Mouse (Mus musculus) intestine, embryonic 15.5 days (tissue): ENCODE results near the gene Akap2. TPM values are rescaled to one million over a fixed set of nuclear protein-coding genes. Genes with fewer than 3 reads are reported as not detected.

Source experiments
- ATAC-seq: fragments of 200-750 bp; cut with Nextera tagmentation; 2 replicates; pipeline ENCODE4 v1.8.0; 2017; ENCODE audit warnings: moderate TSS enrichment, moderate library complexity
- H3K27ac ChIP-seq: fragments of 300-500 bp; sonication (generic); 2 replicates; pipeline ENCODE4 v1.5.1; 2015; ENCODE audit warnings: mild to moderate bottlenecking, inconsistent platforms
- H3K27me3 ChIP-seq: fragments of 300-500 bp; sonication (generic); replicated peaks from 2 replicates; pipeline ENCODE4 v1.6.1; 2015; ENCODE audit warnings: inconsistent platforms
- H3K36me3 ChIP-seq: fragments of 300-500 bp; sonication (generic); 2 replicates; pipeline ENCODE4 v1.6.1; 2015; ENCODE audit warnings: inconsistent platforms
- H3K4me1 ChIP-seq: fragments of 300-500 bp; sonication (generic); replicated peaks from 2 replicates; pipeline ENCODE4 v1.6.1; 2015; ENCODE audit warnings: inconsistent platforms
- H3K4me2 ChIP-seq: fragments of 300-500 bp; sonication (generic); replicated peaks from 2 replicates; pipeline ENCODE4 v1.6.1; 2015; ENCODE audit warnings: mild to moderate bottlenecking, inconsistent platforms
- H3K4me3 ChIP-seq: fragments of 300-500 bp; sonication (generic); replicated peaks from 2 replicates; pipeline ENCODE4 v1.5.1; 2015; ENCODE audit warnings: inconsistent platforms
- H3K9ac ChIP-seq: fragments of 300-500 bp; sonication (generic); 2 replicates; pipeline ENCODE4 v1.6.1; 2015; ENCODE audit warnings: inconsistent platforms
- H3K9me3 ChIP-seq: fragments of 300-500 bp; sonication (generic); 2 replicates; pipeline ENCODE4 v1.6.1; 2016; ENCODE audit warnings: inconsistent platforms
- WGBS: fragments of 180-500 bp; shearing (Covaris S2); methylation state at CpG from one replicate; pipeline ENCODE4 v1.1.7; 2015; 5-methylcytosine and 5-hydroxymethylcytosine counted together
- polyA plus RNA-seq: library from polyadenylated mRNA; unstranded; fragments of >200 nt; fragmentation: Nextera tagmentation; extraction: Ambion mirVana; gene quantifications from 2 replicates; pipeline ENCODE4 v1.2.1, GENCODE M21; 2015

Akap2 gene
- polyA plus RNA-seq, 1 experiment from 2014 or later: 22.5 TPM

GRCm38 (mm10) chr4:57895140-57895539 lies 177.7 kb downstream of the Akap2 start:
- H3K4me1 ChIP-seq: peaks cover 10% of the 10 kb centered on the region; the same call in 1 of the 2 replicates
- H3K4me3 ChIP-seq: no peak overlapping the region
- 49% methylated on average over 5 of the region's 5 CpGs for WGBS
- no peaks in the 10 kb centered on the region for H3K9me3 ChIP-seq
- peak overlapping the region; percentile 48; the same call in 1 of the 2 replicates for H3K27ac ChIP-seq
- H3K27me3 ChIP-seq: no peaks in the 10 kb centered on the region
- H3K9ac ChIP-seq: no peak overlapping the region
- H3K36me3 ChIP-seq: no peaks in the 10 kb centered on the region
- no peak overlapping the region for H3K4me2 ChIP-seq
- ATAC-seq: no peak

- Histone ChIP-seq H3K27ac (peak overlapping the region; percentile 48; the same call in 1 of the 2 replicates), H3K4me1 (peaks cover 10% of the 10 kb centered on the region; the same call in 1 of the 2 replicates), H3K9ac (no peak overlapping the region), H3K27me3 (no peaks in the 10 kb centered on the region), H3K9me3 (no peaks in the 10 kb centered on the region), H3K4me3 (no peak overlapping the region), H3K4me2 (no peak overlapping the region), H3K36me3 (no peaks in the 10 kb centered on the region)
- no peak for ATAC-seq
- 37% methylated on average over 6 of the region's 6 CpGs for WGBS
Measured at GRCm38 (mm10) chr4:57895902-57896301, 178.4 kb downstream of the Akap2 start.

GRCm38 (mm10) chr4:57896631-57897030 lies 179.2 kb downstream of the Akap2 start:
- no peak for ATAC-seq

GRCm38 (mm10) chr4:57901210-57901609 lies 183.8 kb downstream of the Akap2 start:
- H3K9me3 ChIP-seq: no peaks in the 10 kb centered on the region
- H3K4me3 ChIP-seq: no peak overlapping the region
- ATAC-seq: peak; percentile 46; the same call in 1 of the 2 replicates
- H3K9ac ChIP-seq: no peak overlapping the region
- WGBS: 9% methylated on average over 4 of the region's 4 CpGs
- no peak overlapping the region for H3K4me2 ChIP-seq
- no peak overlapping the region for H3K27ac ChIP-seq
- H3K4me1 ChIP-seq: no peaks in the 10 kb centered on the region
- H3K36me3 ChIP-seq: no peaks in the 10 kb centered on the region
- H3K27me3 ChIP-seq: no peaks in the 10 kb centered on the region

More at GRCm38 (mm10) chr4:57896631-57897030, 179.2 kb downstream of the Akap2 start:
- Histone ChIP-seq H3K9me3 (no peaks in the 10 kb centered on the region), H3K27ac (no peak overlapping the region), H3K27me3 (no peaks in the 10 kb centered on the region), H3K36me3 (no peaks in the 10 kb centered on the region), H3K9ac (no peak overlapping the region), H3K4me3 (no peak overlapping the region), H3K4me2 (no peak overlapping the region), H3K4me1 (peaks cover 10% of the 10 kb centered on the region; the same call in 1 of the 2 replicates)
- WGBS: 73% methylated on average over 3 of the region's 3 CpGs

- H3K36me3 ChIP-seq: no peaks in the 10 kb centered on the region
- H3K4me1 ChIP-seq: no peaks in the 10 kb centered on the region
- H3K27me3 ChIP-seq: no peaks in the 10 kb centered on the region
- H3K9me3 ChIP-seq: no peaks in the 10 kb centered on the region
- ATAC-seq: no peak
- no peak overlapping the region for H3K9ac ChIP-seq
- WGBS: 75% methylated on average over 5 of the region's 5 CpGs
- H3K4me3 ChIP-seq: no peak overlapping the region
- no peak overlapping the region for H3K27ac ChIP-seq
- H3K4me2 ChIP-seq: no peak overlapping the region
Measured at GRCm38 (mm10) chr4:57902619-57903018, 185.2 kb downstream of the Akap2 start.

GRCm38 (mm10) chr4:57904211-57904610 lies 186.8 kb downstream of the Akap2 start:
- no peak overlapping the region for H3K4me3 ChIP-seq
- H3K27me3 ChIP-seq: no peaks in the 10 kb centered on the region
- no peaks in the 10 kb centered on the region for H3K4me1 ChIP-seq
- H3K9ac ChIP-seq: no peak overlapping the region
- no peaks in the 10 kb centered on the region for H3K36me3 ChIP-seq
- peak; percentile 57; the same call in 1 of the 2 replicates for ATAC-seq
- H3K27ac ChIP-seq: no peak overlapping the region
- WGBS: 9% methylated on average over 5 of the region's 5 CpGs
- no peaks in the 10 kb centered on the region for H3K9me3 ChIP-seq
- no peak overlapping the region; the same call in 1 of the 2 replicates for H3K4me2 ChIP-seq

- H3K27ac ChIP-seq: no peak overlapping the region
- 23% methylated on average over 9 of the region's 9 CpGs for WGBS
- H3K36me3 ChIP-seq: no peaks in the 10 kb centered on the region
- H3K27me3 ChIP-seq: no peaks in the 10 kb centered on the region
- H3K4me2 ChIP-seq: no peak overlapping the region; the same call in 1 of the 2 replicates
- ATAC-seq: peak; percentile 73
- no peak overlapping the region for H3K4me3 ChIP-seq
- H3K9ac ChIP-seq: no peak overlapping the region
- H3K4me1 ChIP-seq: no peaks in the 10 kb centered on the region
- H3K9me3 ChIP-seq: no peaks in the 10 kb centered on the region
Measured at GRCm38 (mm10) chr4:57904638-57905037, 187.2 kb downstream of the Akap2 start.

- Histone ChIP-seq H3K36me3 (no peaks in the 10 kb centered on the region), H3K27me3 (no peaks in the 10 kb centered on the region), H3K4me1 (no peaks in the 10 kb centered on the region), H3K9ac (no peak overlapping the region), H3K27ac (no peak overlapping the region), H3K4me3 (no peak overlapping the region), H3K9me3 (no peaks in the 10 kb centered on the region), H3K4me2 (no peak overlapping the region)
- no peak for ATAC-seq
- 45% methylated on average over 2 of the region's 2 CpGs for WGBS
Measured at GRCm38 (mm10) chr4:57906708-57907107, 189.3 kb downstream of the Akap2 start.

GRCm38 (mm10) chr4:57908860-57909259 lies 191.4 kb downstream of the Akap2 start:
- Histone ChIP-seq H3K4me1 (no peaks in the 10 kb centered on the region), H3K27ac (no peak overlapping the region), H3K9ac (no peak overlapping the region), H3K9me3 (no peaks in the 10 kb centered on the region), H3K4me2 (no peak overlapping the region), H3K4me3 (no peak overlapping the region), H3K36me3 (no peaks in the 10 kb centered on the region), H3K27me3 (no peaks in the 10 kb centered on the region)
- no peak for ATAC-seq
- WGBS: 62% methylated on average over 6 of the region's 6 CpGs

GRCm38 (mm10) chr4:57913021-57913420 lies 195.6 kb downstream of the Akap2 start:
- ATAC-seq: no peak

GRCm38 (mm10) chr4:57914193-57915190 lies 197.0 kb downstream of the Akap2 start:
- Histone ChIP-seq H3K9me3 (no peaks in the 10 kb centered on the region), H3K27me3 (no peaks in the 10 kb centered on the region), H3K4me3 (peak overlapping the region; percentile 41), H3K9ac (peak overlapping the region; percentile 54), H3K4me1 (peaks cover 8% of the 10 kb centered on the region), H3K4me2 (peak overlapping the region; percentile 51), H3K27ac (peak overlapping the region; percentile 91), H3K36me3 (no peaks in the 10 kb centered on the region)
- WGBS: 57% methylated on average over 10 of the region's 10 CpGs
- ATAC-seq: peak; percentile 26; the same call in 1 of the 2 replicates

More at GRCm38 (mm10) chr4:57913021-57913420, 195.6 kb downstream of the Akap2 start:
- Histone ChIP-seq H3K9me3 (no peaks in the 10 kb centered on the region), H3K27me3 (no peaks in the 10 kb centered on the region), H3K9ac (no peak overlapping the region), H3K4me1 (peaks cover 8% of the 10 kb centered on the region), H3K27ac (no peak overlapping the region), H3K4me3 (no peak overlapping the region), H3K36me3 (no peaks in the 10 kb centered on the region), H3K4me2 (peak overlapping the region; percentile 1; the same call in 1 of the 2 replicates)

- 24% methylated on average over 17 of the region's 17 CpGs for WGBS
- Histone ChIP-seq H3K4me1 (peaks cover 8% of the 10 kb centered on the region), H3K9me3 (no peaks in the 10 kb centered on the region), H3K27ac (peak overlapping the region; percentile 91), H3K9ac (peak overlapping the region; percentile 54), H3K27me3 (no peaks in the 10 kb centered on the region), H3K4me3 (peak overlapping the region; percentile 41), H3K4me2 (peak overlapping the region; percentile 51), H3K36me3 (no peaks in the 10 kb centered on the region)
- peak; percentile 45 for ATAC-seq
Measured at GRCm38 (mm10) chr4:57915216-57915965, 197.9 kb downstream of the Akap2 start.
